Mouse (Mus musculus): ENCODE measurements around the gene Slc8a2. TPM values are rescaled to one million over a fixed set of nuclear protein-coding genes. Genes with fewer than 3 reads are reported as not detected.
A peak's percentile ranks its signal among the peaks of the same experiment; 100 is the strongest.

Slc8a2 gene
- polyA plus RNA-seq, 1 experiment from 2014 or later, result 0.35 TPM

DNA sequence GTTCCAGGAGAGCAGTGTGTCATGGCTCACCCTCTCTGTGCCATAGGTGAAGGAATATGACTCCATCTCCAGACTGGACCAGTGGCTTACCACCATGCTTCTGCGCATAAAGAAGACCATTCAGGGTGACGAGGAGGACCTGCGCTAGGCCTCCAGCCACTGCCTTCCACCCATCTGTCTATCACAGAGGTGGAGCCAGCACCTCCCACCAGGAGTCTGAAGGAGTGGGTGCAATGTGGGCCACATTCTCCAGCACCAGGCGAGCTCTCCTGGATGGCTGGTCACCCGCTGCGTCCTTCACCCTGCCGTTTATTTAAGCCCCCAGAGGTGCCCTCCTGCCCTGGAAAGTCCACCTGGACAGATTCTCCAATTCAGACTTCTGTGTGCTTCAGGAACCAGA is 13.2 kb upstream of the Slc8a2 start:
- H3K27ac ChIP-seq (ENCODE audit: low read length), result no peak overlapping the region
- no peak overlapping the region for H3K9ac ChIP-seq (replicated peaks; ENCODE audit: low read depth, low read length)
- H3K9me3 ChIP-seq (ENCODE audit: control insufficient read depth, low read depth, low read length), result no peaks in the 10 kb centered on the region
- peaks cover 5% of the 10 kb centered on the region; the same call in 1 of the 2 replicates for H3K4me1 ChIP-seq (ENCODE audit: control insufficient read depth, insufficient read depth, low read length)
- no peak overlapping the region for H3K4me2 ChIP-seq (replicated peaks; ENCODE audit: low read depth, low read length)
- H3K27me3 ChIP-seq (ENCODE audit: control insufficient read depth, insufficient read depth, low read length), result no peaks in the 10 kb centered on the region
- ATAC-seq (ENCODE audit: insufficient number of reproducible peaks, insufficient read depth, low FRiP score, low read depth), result no peak
- 90% methylated on average over 7 of the region's 7 CpGs for WGBS
- no peak overlapping the region for H3K4me3 ChIP-seq (ENCODE audit: low read depth, low read length)
- peaks cover 53% of the 10 kb centered on the region for H3K36me3 ChIP-seq (ENCODE audit: control insufficient read depth, insufficient read depth, low read length)

DNA sequence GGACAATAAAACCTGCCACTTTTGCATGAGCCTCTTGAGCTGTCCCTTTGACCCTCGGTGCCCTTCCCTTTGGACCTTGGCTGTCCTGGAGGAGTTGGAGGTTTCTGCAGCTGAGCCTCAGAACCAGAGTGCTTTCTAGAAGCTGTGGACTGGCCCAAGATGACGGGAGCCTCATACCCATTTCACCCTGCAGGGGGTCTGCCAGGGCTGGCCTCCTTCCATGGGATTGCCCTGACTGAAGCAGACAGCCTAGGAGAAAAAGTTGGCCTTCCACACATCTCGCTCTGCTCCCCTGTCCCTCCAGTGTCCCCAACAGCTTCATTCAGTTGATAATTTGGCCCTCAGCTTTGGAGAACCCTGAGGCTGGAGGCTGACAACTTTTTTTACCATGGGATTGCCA is 12.5 kb upstream of the Slc8a2 start:
- no peak for ATAC-seq (ENCODE audit: insufficient number of reproducible peaks, insufficient read depth, low FRiP score, low read depth)
- Histone ChIP-seq H3K4me3 (ENCODE audit: low read depth, low read length) (no peak overlapping the region), H3K9me3 (ENCODE audit: control insufficient read depth, low read depth, low read length) (no peaks in the 10 kb centered on the region), H3K36me3 (ENCODE audit: control insufficient read depth, insufficient read depth, low read length) (peaks cover 48% of the 10 kb centered on the region), H3K4me1 (ENCODE audit: control insufficient read depth, insufficient read depth, low read length) (peaks cover 5% of the 10 kb centered on the region; the same call in 1 of the 2 replicates), H3K4me2 (replicated peaks; ENCODE audit: low read depth, low read length) (no peak overlapping the region), H3K27ac (ENCODE audit: low read length) (no peak overlapping the region), H3K27me3 (ENCODE audit: control insufficient read depth, insufficient read depth, low read length) (no peaks in the 10 kb centered on the region), H3K9ac (replicated peaks; ENCODE audit: low read depth, low read length) (no peak overlapping the region)
- 87% methylated on average over 3 of the region's 3 CpGs for WGBS

DNA sequence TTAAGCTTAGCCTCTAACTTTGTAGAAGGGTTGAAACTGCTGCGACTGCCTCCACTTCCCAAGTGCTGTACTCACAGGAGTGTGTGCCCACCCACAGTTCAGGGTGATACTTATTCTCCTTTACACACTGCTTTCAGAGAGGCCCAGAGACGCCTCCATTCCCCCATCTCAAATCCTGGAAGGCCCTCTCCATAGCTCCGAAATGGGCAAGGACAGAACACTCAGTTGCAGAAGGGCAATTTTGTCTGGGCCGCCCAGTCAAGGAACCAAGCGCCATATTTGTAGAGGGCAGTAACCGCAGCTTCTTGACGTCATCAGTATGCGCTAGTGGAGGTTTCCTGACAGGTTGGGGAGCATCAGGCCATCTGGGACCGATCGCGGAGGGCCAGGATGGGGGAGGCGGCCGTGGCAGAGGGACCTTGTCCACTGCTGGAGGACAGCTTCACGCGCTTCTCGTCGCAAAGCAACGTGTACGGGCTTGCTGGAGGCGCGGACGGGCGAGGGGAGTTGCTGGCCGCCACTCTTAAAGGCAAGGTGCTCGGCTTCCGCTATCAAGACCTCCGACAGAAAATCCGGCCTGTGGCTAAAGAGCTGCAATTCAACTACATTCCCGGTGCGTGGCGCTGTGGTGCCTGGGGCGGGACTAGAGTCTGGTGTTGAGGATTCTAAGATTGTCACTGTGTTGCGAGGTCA is 9.9 kb upstream of the Slc8a2 start, which contains the start of gene Kptn:
Gene Kptn, plus strand, starts transcription at position 327 of the 693 bp plus-strand sequence.
- Histone ChIP-seq H3K4me1 (ENCODE audit: control insufficient read depth, insufficient read depth, low read length) (peaks cover 5% of the 10 kb centered on the region; the same call in 1 of the 2 replicates), H3K27me3 (ENCODE audit: control insufficient read depth, insufficient read depth, low read length) (no peaks in the 10 kb centered on the region), H3K27ac (ENCODE audit: low read length) (peak within 1 kb of the TSS; percentile 82), H3K9ac (replicated peaks; ENCODE audit: low read depth, low read length) (peak within 1 kb of the TSS; percentile 68), H3K36me3 (ENCODE audit: control insufficient read depth, insufficient read depth, low read length) (peaks cover 28% of the 10 kb centered on the region), H3K4me3 (ENCODE audit: low read depth, low read length) (peak within 1 kb of the TSS; percentile 75), H3K9me3 (ENCODE audit: control insufficient read depth, low read depth, low read length) (no peaks in the 10 kb centered on the region), H3K4me2 (replicated peaks; ENCODE audit: low read depth, low read length) (peak within 1 kb of the TSS; percentile 57)
- ATAC-seq (ENCODE audit: insufficient number of reproducible peaks, insufficient read depth, low FRiP score, low read depth), result peak; percentile 80
- under 1% methylated on average over 33 of the region's 33 CpGs for WGBS

DNA sequence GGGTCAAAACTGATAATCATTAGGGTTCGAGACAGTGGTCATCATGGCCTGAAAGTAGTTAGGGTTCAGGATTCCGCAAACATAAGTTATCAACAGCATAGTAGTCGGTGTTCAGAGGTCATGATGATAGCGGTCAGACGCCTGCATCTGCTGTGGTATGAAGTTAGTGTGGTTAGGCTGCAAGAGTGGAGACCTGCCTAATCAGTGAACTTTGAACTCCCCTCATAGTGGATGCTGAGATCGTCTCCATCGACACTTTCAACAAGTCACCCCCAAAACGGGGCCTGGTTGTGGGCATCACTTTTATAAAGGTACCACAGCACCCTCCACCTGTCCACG is 9.4 kb upstream of the Slc8a2 start:
- WGBS, result 44% methylated on average over 9 of the region's 9 CpGs
- ATAC-seq (ENCODE audit: insufficient number of reproducible peaks, insufficient read depth, low FRiP score, low read depth), result no peak
- H3K9ac ChIP-seq (replicated peaks; ENCODE audit: low read depth, low read length), result peak overlapping the region; percentile 68; the same call in 1 of the 2 replicates

DNA sequence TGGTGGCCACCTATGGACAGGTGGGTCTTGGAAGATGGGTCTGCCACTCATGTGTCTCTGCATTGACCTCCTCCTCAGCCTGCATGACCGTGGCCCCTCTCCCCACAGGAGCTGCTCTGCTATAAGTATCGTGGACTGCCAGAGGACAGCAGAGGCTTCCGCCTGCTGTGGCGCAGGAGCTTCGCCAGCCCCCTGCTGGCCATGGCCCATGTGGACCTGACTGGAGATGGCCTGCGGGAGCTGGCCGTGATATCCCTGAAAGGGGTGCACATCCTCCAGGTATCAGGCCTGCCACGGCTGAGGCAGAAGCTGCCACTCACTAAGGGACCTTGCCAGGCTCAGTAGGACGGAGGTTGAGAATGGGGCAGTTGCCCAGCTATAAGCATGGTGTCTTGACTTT is 3.8 kb upstream of the Slc8a2 start:
- peaks cover 12% of the 10 kb centered on the region for H3K36me3 ChIP-seq (ENCODE audit: control insufficient read depth, insufficient read depth, low read length)
- no peaks in the 10 kb centered on the region for H3K27me3 ChIP-seq (ENCODE audit: control insufficient read depth, insufficient read depth, low read length)
- no peaks in the 10 kb centered on the region for H3K9me3 ChIP-seq (ENCODE audit: control insufficient read depth, low read depth, low read length)
- no peak overlapping the region for H3K4me2 ChIP-seq (replicated peaks; ENCODE audit: low read depth, low read length)
- 73% methylated on average over 9 of the region's 9 CpGs for WGBS
- ATAC-seq (ENCODE audit: insufficient number of reproducible peaks, insufficient read depth, low FRiP score, low read depth), result no peak
- H3K27ac ChIP-seq (ENCODE audit: low read length), result no peak overlapping the region
- no peak overlapping the region for H3K4me3 ChIP-seq (ENCODE audit: low read depth, low read length)
- peaks cover 5% of the 10 kb centered on the region; the same call in 1 of the 2 replicates for H3K4me1 ChIP-seq (ENCODE audit: control insufficient read depth, insufficient read depth, low read length)
- H3K9ac ChIP-seq (replicated peaks; ENCODE audit: low read depth, low read length), result no peak overlapping the region

More for the DNA sequence above, 9.4 kb upstream of the Slc8a2 start:
- Histone ChIP-seq H3K27ac (ENCODE audit: low read length) (no peak overlapping the region), H3K27me3 (ENCODE audit: control insufficient read depth, insufficient read depth, low read length) (no peaks in the 10 kb centered on the region), H3K4me1 (ENCODE audit: control insufficient read depth, insufficient read depth, low read length) (peaks cover 5% of the 10 kb centered on the region; the same call in 1 of the 2 replicates), H3K9me3 (ENCODE audit: control insufficient read depth, low read depth, low read length) (no peaks in the 10 kb centered on the region), H3K4me2 (replicated peaks; ENCODE audit: low read depth, low read length) (peak overlapping the region; percentile 57), H3K4me3 (ENCODE audit: low read depth, low read length) (peak overlapping the region; percentile 75), H3K36me3 (ENCODE audit: control insufficient read depth, insufficient read depth, low read length) (peaks cover 24% of the 10 kb centered on the region)

DNA sequence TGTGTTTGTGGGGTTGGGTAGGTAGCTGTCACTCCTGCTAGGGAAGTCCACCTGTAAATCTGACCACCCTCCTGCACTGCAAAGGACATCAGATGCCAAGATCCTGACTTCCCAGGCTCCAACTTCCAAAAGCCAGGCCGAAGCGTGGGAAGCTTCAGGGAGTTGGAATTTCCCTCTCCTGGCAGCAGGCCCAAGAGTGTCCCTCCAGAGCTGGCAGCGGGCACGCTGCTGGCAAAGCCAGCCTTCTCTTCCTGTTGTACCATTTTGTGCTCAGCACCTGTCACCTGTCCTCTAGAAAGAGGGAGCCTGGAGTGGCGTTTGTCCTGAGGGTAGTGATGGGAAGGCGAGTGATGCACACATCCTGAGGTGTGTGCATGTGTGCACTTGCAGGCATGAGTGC is 1.3 kb upstream of the Slc8a2 start:
- H3K36me3 ChIP-seq (ENCODE audit: control insufficient read depth, insufficient read depth, low read length), result peaks cover 12% of the 10 kb centered on the region
- no peak overlapping the region for H3K4me3 ChIP-seq (ENCODE audit: low read depth, low read length)
- WGBS, result 84% methylated on average over 6 of the region's 6 CpGs
- no peaks in the 10 kb centered on the region for H3K9me3 ChIP-seq (ENCODE audit: control insufficient read depth, low read depth, low read length)
- H3K27ac ChIP-seq (ENCODE audit: low read length), result no peak overlapping the region
- ATAC-seq (ENCODE audit: insufficient number of reproducible peaks, insufficient read depth, low FRiP score, low read depth), result no peak
- no peak overlapping the region for H3K4me2 ChIP-seq (replicated peaks; ENCODE audit: low read depth, low read length)
- no peak overlapping the region for H3K9ac ChIP-seq (replicated peaks; ENCODE audit: low read depth, low read length)
- no peaks in the 10 kb centered on the region for H3K27me3 ChIP-seq (ENCODE audit: control insufficient read depth, insufficient read depth, low read length)
- H3K4me1 ChIP-seq (ENCODE audit: control insufficient read depth, insufficient read depth, low read length), result peaks cover 10% of the 10 kb centered on the region; the same call in 1 of the 2 replicates

GRCm38 (mm10) chr7:16128899-16129298 is 727 bp upstream of the Slc8a2 start:
- WGBS, result 58% methylated on average over 5 of the region's 5 CpGs
- H3K4me3 ChIP-seq (ENCODE audit: low read depth, low read length), result no peak overlapping the region

DNA sequence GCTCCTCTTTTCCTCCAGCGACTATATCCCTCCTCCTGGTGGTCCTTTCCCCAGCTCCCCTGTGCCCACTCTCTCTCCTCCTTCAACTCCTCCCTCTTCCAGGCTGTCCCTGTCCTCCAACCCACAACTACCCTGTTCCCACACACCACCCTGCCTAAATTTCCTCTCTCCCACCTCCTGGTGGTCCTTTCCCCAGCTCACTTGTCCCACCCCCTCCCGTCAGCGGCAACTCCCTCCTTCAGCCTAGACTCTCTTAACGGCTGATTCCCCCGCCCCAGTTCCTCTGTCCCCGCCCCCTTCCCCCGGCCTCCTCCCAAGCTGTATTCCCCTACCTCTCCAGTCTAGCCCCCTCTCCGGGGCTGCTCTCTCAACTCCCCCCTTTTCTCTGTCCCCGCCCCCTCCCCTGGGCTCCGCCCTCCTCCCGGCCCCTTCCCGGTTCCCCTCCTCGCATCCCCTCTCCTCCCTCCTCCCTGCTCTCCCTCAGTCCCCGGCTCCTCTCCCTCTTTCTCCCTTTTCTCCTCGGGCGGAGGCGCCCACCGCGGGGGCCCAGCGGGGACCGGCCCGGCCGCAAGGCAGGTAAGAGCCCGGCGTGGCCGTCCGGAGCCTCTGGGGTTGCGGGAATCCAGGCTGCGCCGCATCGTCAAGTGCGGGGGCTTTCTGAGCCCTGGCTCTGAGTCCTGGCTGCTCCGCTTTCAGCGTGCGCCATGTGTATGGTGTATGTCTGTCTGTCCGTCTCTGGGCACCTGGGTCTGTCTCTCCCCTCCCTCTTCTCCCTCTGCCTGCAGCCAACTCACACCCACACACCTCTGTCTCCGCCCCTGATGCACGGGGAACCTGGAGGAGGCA is 443 bp downstream of the Slc8a2 start:
- peaks cover 10% of the 10 kb centered on the region; the same call in 1 of the 2 replicates for H3K4me1 ChIP-seq (ENCODE audit: control insufficient read depth, insufficient read depth, low read length)
- WGBS, result 1% methylated on average over 37 of the region's 38 CpGs
- peaks cover 4% of the 10 kb centered on the region for H3K36me3 ChIP-seq (ENCODE audit: control insufficient read depth, insufficient read depth, low read length)
- H3K4me2 ChIP-seq (replicated peaks; ENCODE audit: low read depth, low read length), result peak overlapping the region; percentile 66
- H3K27me3 ChIP-seq (ENCODE audit: control insufficient read depth, insufficient read depth, low read length), result no peaks in the 10 kb centered on the region
- H3K4me3 ChIP-seq (ENCODE audit: low read depth, low read length), result peak overlapping the region; percentile 53
- H3K27ac ChIP-seq (ENCODE audit: low read length), result peak overlapping the region; percentile 75
- ATAC-seq (ENCODE audit: insufficient number of reproducible peaks, insufficient read depth, low FRiP score, low read depth), result peak; percentile 83
- peak overlapping the region; percentile 40 for H3K9ac ChIP-seq (replicated peaks; ENCODE audit: low read depth, low read length)
- H3K9me3 ChIP-seq (ENCODE audit: control insufficient read depth, low read depth, low read length), result no peaks in the 10 kb centered on the region

More at GRCm38 (mm10) chr7:16128899-16129298, 727 bp upstream of the Slc8a2 start:
- peak overlapping the region; percentile 66; the same call in 1 of the 2 replicates for H3K4me2 ChIP-seq (replicated peaks; ENCODE audit: low read depth, low read length)
- no peak overlapping the region for H3K9ac ChIP-seq (replicated peaks; ENCODE audit: low read depth, low read length)
- H3K36me3 ChIP-seq (ENCODE audit: control insufficient read depth, insufficient read depth, low read length), result peaks cover 12% of the 10 kb centered on the region
- H3K9me3 ChIP-seq (ENCODE audit: control insufficient read depth, low read depth, low read length), result no peaks in the 10 kb centered on the region
- H3K27ac ChIP-seq (ENCODE audit: low read length), result peak overlapping the region; percentile 75
- no peak for ATAC-seq (ENCODE audit: insufficient number of reproducible peaks, insufficient read depth, low FRiP score, low read depth)
- H3K27me3 ChIP-seq (ENCODE audit: control insufficient read depth, insufficient read depth, low read length), result no peaks in the 10 kb centered on the region
- peaks cover 10% of the 10 kb centered on the region; the same call in 1 of the 2 replicates for H3K4me1 ChIP-seq (ENCODE audit: control insufficient read depth, insufficient read depth, low read length)
